8 mouse cellular contexts compared by ENCODE assay signal in genomic region chr6:92705353-92706144, GRCm38 (mm10). TPM values are rescaled to one million over a fixed set of nuclear protein-coding genes. Genes with fewer than 3 reads are reported as not detected.
DNase-seq lines count a peak whose midpoint lies in the region; ATAC-seq lines count a peak whose summit lies in the region.

No protein-coding gene starts in this region.

- no peaks in the 10 kb centered on the region for H3K9me3 ChIP-seq in intestine, embryonic 15.5 days
- H3K9me3 ChIP-seq in midbrain, embryonic 14.5 days (ENCODE audit: control insufficient read depth, low read length) = no peaks in the 10 kb centered on the region

- peak overlapping the region; percentile 68 for H3K9ac ChIP-seq in intestine, embryonic 15.5 days
- H3K9ac ChIP-seq in midbrain, embryonic 14.5 days (replicated peaks; ENCODE audit: low read length) = peak overlapping the region; percentile 81

- peak overlapping the region; percentile 93 for H3K4me2 ChIP-seq in intestine, embryonic 15.5 days (replicated peaks)
- peak overlapping the region; percentile 91 for H3K4me2 ChIP-seq in midbrain, embryonic 14.5 days (ENCODE audit: low read length)

- no peaks in the 10 kb centered on the region for H3K36me3 ChIP-seq in intestine, embryonic 15.5 days
- 0 out of 2 replicates have a peak, but pooled peaks cover 3% of the 10 kb centered on the region for H3K36me3 ChIP-seq in midbrain, embryonic 14.5 days (ENCODE audit: control insufficient read depth, insufficient read depth, low read length)

- peak; percentile 19 for DNase-seq in adrenal gland, postnatal 10 days
- DNase-seq in adrenal gland, adult 8-10 months = no peak
- DNase-seq in right cerebral cortex, postnatal 4 days = peak; percentile 23
- no peak for DNase-seq in right cerebral cortex, adult 18-20 months
- peak; percentile 52 for DNase-seq in midbrain, embryonic 14.5 days
- DNase-seq in spleen, postnatal 14 days (ENCODE audit: low spot score in 2 of 2) = no peak

- peaks cover 13% of the 10 kb centered on the region; the same call in 1 of the 2 replicates for H3K4me1 ChIP-seq in intestine, embryonic 15.5 days (replicated peaks)
- peaks cover 18% of the 10 kb centered on the region; the same call in 1 of the 2 replicates for H3K4me1 ChIP-seq in midbrain, embryonic 14.5 days (ENCODE audit: control insufficient read depth, insufficient read depth, low read length)

- 0 out of 2 replicates have a peak overlapping the region, but pooled peaks have one; percentile 57 for H3K27ac ChIP-seq in intestine, embryonic 15.5 days
- peak overlapping the region; percentile 65 for H3K27ac ChIP-seq in midbrain, embryonic 14.5 days (replicated peaks; ENCODE audit: low read depth, low read length)

- H3K27me3 ChIP-seq in intestine, embryonic 15.5 days (replicated peaks) = no peaks in the 10 kb centered on the region
- 0 out of 2 replicates have a peak, but pooled peaks cover 6% of the 10 kb centered on the region for H3K27me3 ChIP-seq in midbrain, embryonic 14.5 days (ENCODE audit: control insufficient read depth, insufficient read depth, low read length)

- ATAC-seq in intestine, embryonic 15.5 days = peak; percentile 77
- peak; percentile 72 for ATAC-seq in midbrain, embryonic 14.5 days (ENCODE audit: low FRiP score, low TSS enrichment)
- no peak for ATAC-seq in megakaryocyte-erythroid progenitor cell, adult 5-6 weeks (replicated peaks; ENCODE audit: low FRiP score, low TSS enrichment, poor library complexity, severe bottlenecking)

- peak overlapping the region; percentile 71 for H3K4me3 ChIP-seq in intestine, embryonic 15.5 days (replicated peaks)
- H3K4me3 ChIP-seq in midbrain, embryonic 14.5 days (replicated peaks; ENCODE audit: low read depth, low read length) = peak overlapping the region; percentile 75

- WGBS in intestine, embryonic 15.5 days = 3% methylated on average over 39 of the region's 39 CpGs
- WGBS in midbrain, embryonic 14.5 days = under 1% methylated on average over 39 of the region's 39 CpGs

RNA-seq across cellular contexts. Expression of gene Prickle2, which starts 0.4 kb away (rescaled TPM):
- total RNA-seq in adrenal gland, postnatal 10 days (2021) = 10 to 100 TPM in 1 of 2 experiments, 1 to 10 TPM in 1; 6.5 to 10.3 TPM
- 10 to 100 TPM; 10.7 to 14.3 (median 12.0) TPM for total RNA-seq in adrenal gland, adult 8-10 months (2022)
- 6.7 and 7.2 TPM in 2 replicates for polyA plus RNA-seq in intestine, embryonic 15.5 days (2015; fragmentation: Nextera tagmentation; extraction: Ambion mirVana)
- 14.9 and 18.0 TPM in 2 replicates for polyA plus RNA-seq in midbrain, embryonic 14.5 days (2014; fragmentation: Nextera tagmentation; extraction: Ambion mirVana)
- total RNA-seq in megakaryocyte-erythroid progenitor cell, adult 5-6 weeks (2014; fragmentation: Nextera tagmentation) = not detected in 2 replicates
- total RNA-seq in megakaryocyte-erythroid progenitor cell, adult 5-6 weeks (2017) = not detected in 2 replicates

Comparison
In these comparisons a context has a peak if more than half of its experiments do, and no peak if none do; other contexts are left out.
1. DNase-seq: peak in adrenal gland, postnatal 10 days (single experiment), right cerebral cortex, postnatal 4 days (single experiment) and midbrain, embryonic 14.5 days (single experiment); none in adrenal gland, adult 8-10 months (single experiment), right cerebral cortex, adult 18-20 months (single experiment) and spleen, postnatal 14 days (0 of 2).
2. RNA of gene Prickle2, which starts 0.4 kb away (total RNA-seq): 10.7 to 14.3 TPM in adrenal gland, adult 8-10 months and 6.5 to 10.3 TPM in adrenal gland, postnatal 10 days; not detected in megakaryocyte-erythroid progenitor cell, adult 5-6 weeks; every median in the first group is over 4 times any median in the second.